Mouse (Mus musculus): Measurements from ENCODE around the gene Chil4. TPM values are rescaled to one million over a fixed set of nuclear protein-coding genes. Genes with fewer than 3 reads are reported as not detected.
"Not testable (repeated sequence)": the region's sequence is repeated elsewhere in the genome, so short reads cannot be mapped to it uniquely, and the experiment has no call there.

Gene Chil4
- polyA plus RNA-seq, 2 experiments = not detected

GRCm38 (mm10) chr3:106239196-106239791, 20.0 kb upstream of the Chil4 start:
- H3K27ac ChIP-seq = no peak overlapping the region
- 68% methylated on average over 5 of the region's 5 CpGs for WGBS (ENCODE audit: insufficient replicate concordance)
- ATAC-seq (ENCODE audit: insufficient read depth) (no peak), DNase-seq (ENCODE audit: low read depth in 3 of 3, low spot score in 3 of 3) (no peak)
- no peak overlapping the region for H3K4me2 ChIP-seq (ENCODE audit: low read depth)
- no peaks in the 10 kb centered on the region for H3K27me3 ChIP-seq (ENCODE audit: control insufficient read depth, insufficient read depth, low read length)
- no peak overlapping the region for H3K9ac ChIP-seq (replicated peaks)
- H3K4me3 ChIP-seq (ENCODE audit: insufficient read depth in 1 of 2, low read depth in 2 of 2, low read length in 2 of 2) = no peak overlapping the region
- no peaks in the 10 kb centered on the region for H3K36me3 ChIP-seq (replicated peaks; ENCODE audit: control insufficient read depth, insufficient read depth, low read depth)
- no peak for TF ChIP-seq EP300 (IDR thresholded peaks at IDR 0.05; ENCODE audit: low read depth)
- no peak for TF ChIP-seq CTCF (IDR thresholded peaks at IDR 0.05; ENCODE audit: low read depth)
- peaks cover 2% of the 10 kb centered on the region; the same call in 1 of the 2 replicates for H3K9me3 ChIP-seq (ENCODE audit: control insufficient read depth, low read length)
- H3K4me1 ChIP-seq (replicated peaks; ENCODE audit: control insufficient read depth in 2 of 2, insufficient read depth in 2 of 2, low read length in 1 of 2) = no peaks in the 10 kb centered on the region

GRCm38 (mm10) chr3:106223391-106223790, 4.1 kb upstream of the Chil4 start:
- H3K9me3 ChIP-seq (ENCODE audit: control insufficient read depth, low read length); H3K27ac ChIP-seq; H3K4me3 ChIP-seq (ENCODE audit: insufficient read depth in 1 of 2, low read depth in 2 of 2, low read length in 2 of 2); H3K36me3 ChIP-seq (replicated peaks; ENCODE audit: control insufficient read depth, insufficient read depth, low read depth); H3K27me3 ChIP-seq (ENCODE audit: control insufficient read depth, insufficient read depth, low read length); H3K4me1 ChIP-seq (replicated peaks; ENCODE audit: control insufficient read depth in 2 of 2, insufficient read depth in 2 of 2, low read length in 1 of 2); ATAC-seq (ENCODE audit: insufficient read depth); DNase-seq (ENCODE audit: low read depth in 3 of 3, low spot score in 3 of 3); H3K4me2 ChIP-seq (ENCODE audit: low read depth); H3K9ac ChIP-seq (replicated peaks): not testable (repeated sequence)
- WGBS (ENCODE audit: insufficient replicate concordance) = 38% methylated on average over 3 of the region's 3 CpGs

DNA sequence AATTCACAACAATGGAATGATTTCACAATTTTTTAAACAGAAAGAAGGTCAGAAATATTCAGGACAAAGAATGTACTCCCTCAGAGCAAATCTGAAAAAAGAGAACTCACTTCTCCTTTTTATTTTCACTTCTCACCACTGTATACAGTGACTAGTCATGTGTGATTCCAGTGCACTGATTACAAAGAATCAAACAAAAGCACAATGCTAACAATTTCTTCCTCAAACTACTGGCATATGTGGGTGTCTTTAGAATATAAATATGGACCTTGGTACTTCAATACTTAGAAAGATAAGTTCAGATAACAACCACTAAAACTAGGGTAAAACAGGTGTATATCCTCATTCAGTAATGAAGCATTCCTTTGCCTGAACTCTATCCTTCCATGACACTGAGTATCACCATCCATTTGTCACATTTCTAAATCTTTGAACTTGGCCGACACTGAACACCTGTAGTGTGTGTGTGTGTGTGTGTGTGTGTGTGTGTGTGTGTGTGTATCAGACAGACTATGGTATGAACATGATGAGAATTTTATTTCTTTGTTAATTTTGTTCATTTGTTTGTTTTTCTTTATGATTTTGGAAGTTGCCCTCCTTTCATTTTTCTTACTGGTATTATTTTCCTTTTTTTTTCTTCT, 2.4 kb upstream of the Chil4 start:
- Histone ChIP-seq H3K27me3 (ENCODE audit: control insufficient read depth, insufficient read depth, low read length) (no peaks in the 10 kb centered on the region), H3K4me2 (ENCODE audit: low read depth) (no peak overlapping the region), H3K27ac (no peak overlapping the region), H3K4me3 (ENCODE audit: insufficient read depth in 1 of 2, low read depth in 2 of 2, low read length in 2 of 2) (no peak overlapping the region), H3K36me3 (replicated peaks; ENCODE audit: control insufficient read depth, insufficient read depth, low read depth) (no peaks in the 10 kb centered on the region), H3K4me1 (replicated peaks; ENCODE audit: control insufficient read depth in 2 of 2, insufficient read depth in 2 of 2, low read length in 1 of 2) (no peaks in the 10 kb centered on the region), H3K9ac (replicated peaks) (no peak overlapping the region), H3K9me3 (ENCODE audit: control insufficient read depth, low read length) (no peaks in the 10 kb centered on the region)
- no peak for ATAC-seq (ENCODE audit: insufficient read depth)
- WGBS (ENCODE audit: insufficient replicate concordance) = 63% methylated on average over 1 of the region's 1 CpGs
- TF ChIP-seq EP300 (IDR thresholded peaks at IDR 0.05; ENCODE audit: low read depth) (no peak), CTCF (IDR thresholded peaks at IDR 0.05; ENCODE audit: low read depth) (no peak)
- no peak for DNase-seq (ENCODE audit: low read depth in 3 of 3, low spot score in 3 of 3)

DNA sequence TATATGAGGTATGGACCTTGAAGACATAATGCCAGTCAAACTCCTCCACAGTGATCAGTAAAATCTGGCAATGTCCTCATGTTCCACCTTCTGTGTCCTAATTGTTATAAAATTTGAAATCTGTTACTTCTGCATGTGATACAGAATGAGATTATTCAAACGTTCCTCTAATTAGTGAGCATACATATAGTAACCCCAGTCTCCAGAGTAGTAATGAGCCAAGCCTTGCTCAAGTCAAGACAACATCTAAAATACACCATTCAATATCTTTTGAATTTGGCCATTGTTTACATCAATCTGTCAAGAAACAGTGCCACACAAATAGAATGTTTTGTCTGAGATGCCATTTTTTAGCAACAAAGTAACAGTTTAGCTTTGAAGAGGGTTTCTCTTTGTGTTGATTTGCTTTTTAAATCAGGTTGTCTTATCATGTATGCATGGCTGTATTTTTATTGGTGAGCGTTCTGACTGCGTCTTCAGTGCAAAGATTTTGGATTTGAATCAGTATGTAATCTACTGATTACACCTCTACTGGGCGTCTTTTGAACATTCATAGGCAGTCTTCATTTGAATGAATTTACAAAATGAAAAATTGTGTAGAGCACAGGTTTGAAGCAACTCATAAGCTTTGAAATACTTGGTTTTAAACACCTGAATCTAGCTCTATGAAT, 888 bp downstream of the Chil4 start:
- WGBS (ENCODE audit: insufficient replicate concordance) = 47% methylated on average over 4 of the region's 4 CpGs
- not testable (repeated sequence) for DNase-seq (ENCODE audit: low read depth in 3 of 3, low spot score in 3 of 3); H3K27me3 ChIP-seq (ENCODE audit: control insufficient read depth, insufficient read depth, low read length); H3K4me2 ChIP-seq (ENCODE audit: low read depth); H3K9me3 ChIP-seq (ENCODE audit: control insufficient read depth, low read length); H3K36me3 ChIP-seq (replicated peaks; ENCODE audit: control insufficient read depth, insufficient read depth, low read depth); H3K4me1 ChIP-seq (replicated peaks; ENCODE audit: control insufficient read depth in 2 of 2, insufficient read depth in 2 of 2, low read length in 1 of 2); ATAC-seq (ENCODE audit: insufficient read depth); H3K27ac ChIP-seq; H3K4me3 ChIP-seq (ENCODE audit: insufficient read depth in 1 of 2, low read depth in 2 of 2, low read length in 2 of 2); H3K9ac ChIP-seq (replicated peaks)

DNA sequence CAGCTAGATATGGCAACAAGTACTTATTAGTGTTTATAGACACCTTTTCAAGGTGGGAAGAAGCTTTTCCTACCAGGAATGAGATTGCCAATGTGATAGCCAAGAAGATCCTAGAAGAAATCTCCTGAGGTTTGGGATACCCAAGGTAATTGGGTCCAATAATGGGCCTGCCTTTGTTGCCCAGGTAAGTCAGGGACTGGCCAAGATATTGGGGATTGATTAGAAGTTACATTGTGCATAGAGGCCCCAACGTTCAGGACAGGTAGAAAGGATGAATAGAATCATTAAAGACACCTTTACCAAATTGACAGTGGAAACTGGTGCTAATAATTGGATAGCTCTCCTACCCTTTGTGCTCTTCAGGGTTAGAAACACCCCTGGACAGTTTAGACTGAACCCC, 21.3 kb downstream of the Chil4 start:
- DNase-seq (ENCODE audit: low read depth in 3 of 3, low spot score in 3 of 3); H3K36me3 ChIP-seq (replicated peaks; ENCODE audit: control insufficient read depth, insufficient read depth, low read depth); H3K4me2 ChIP-seq (ENCODE audit: low read depth); H3K9ac ChIP-seq (replicated peaks); ATAC-seq (ENCODE audit: insufficient read depth); H3K4me1 ChIP-seq (replicated peaks; ENCODE audit: control insufficient read depth in 2 of 2, insufficient read depth in 2 of 2, low read length in 1 of 2); H3K9me3 ChIP-seq (ENCODE audit: control insufficient read depth, low read length); H3K27ac ChIP-seq; H3K27me3 ChIP-seq (ENCODE audit: control insufficient read depth, insufficient read depth, low read length); H3K4me3 ChIP-seq (ENCODE audit: insufficient read depth in 1 of 2, low read depth in 2 of 2, low read length in 2 of 2): not testable (repeated sequence)
- WGBS (ENCODE audit: insufficient replicate concordance) = 31% methylated on average over 1 of the region's 1 CpGs

GRCm38 (mm10) chr3:106197246-106197645, 22.1 kb downstream of the Chil4 start:
- DNase-seq (ENCODE audit: low read depth in 3 of 3, low spot score in 3 of 3); H3K4me2 ChIP-seq (ENCODE audit: low read depth); H3K4me1 ChIP-seq (replicated peaks; ENCODE audit: control insufficient read depth in 2 of 2, insufficient read depth in 2 of 2, low read length in 1 of 2); H3K4me3 ChIP-seq (ENCODE audit: insufficient read depth in 1 of 2, low read depth in 2 of 2, low read length in 2 of 2); H3K9ac ChIP-seq (replicated peaks); H3K27me3 ChIP-seq (ENCODE audit: control insufficient read depth, insufficient read depth, low read length); ATAC-seq (ENCODE audit: insufficient read depth); H3K9me3 ChIP-seq (ENCODE audit: control insufficient read depth, low read length); H3K36me3 ChIP-seq (replicated peaks; ENCODE audit: control insufficient read depth, insufficient read depth, low read depth); H3K27ac ChIP-seq: not testable (repeated sequence)
- WGBS (ENCODE audit: insufficient replicate concordance) = 30% methylated on average over 2 of the region's 2 CpGs
